Mouse (Mus musculus): ENCODE measurements around the gene Inhbc.
A peak's percentile ranks its signal among the peaks of the same experiment; 100 is the strongest.

Inhbc gene

GRCm38 (mm10) chr10:127369834-127370820 is at the start of gene Inhbc:
Gene Inhbc, minus strand, starts transcription at chr10:127370431.
- no peak for DNase-seq (ENCODE audit: low spot score)

- DNase-seq (ENCODE audit: low spot score) = no peak
Observed at GRCm38 (mm10) chr10:127414141-127414540, 43.9 kb upstream of the Inhbc start.

GRCm38 (mm10) chr10:127413585-127413984 is 43.4 kb upstream of the Inhbc start:
- DNase-seq (ENCODE audit: low spot score) = no peak

GRCm38 (mm10) chr10:127412776-127413175 is 42.5 kb upstream of the Inhbc start:
- no peak for DNase-seq (ENCODE audit: low spot score)

GRCm38 (mm10) chr10:127412101-127412500 is 41.9 kb upstream of the Inhbc start:
- DNase-seq (ENCODE audit: low spot score) = no peak

GRCm38 (mm10) chr10:127407391-127407790 is 37.2 kb upstream of the Inhbc start:
- no peak for DNase-seq (ENCODE audit: low spot score)

- no peak for DNase-seq (ENCODE audit: low spot score)
Observed at GRCm38 (mm10) chr10:127404701-127405100, 34.5 kb upstream of the Inhbc start.

GRCm38 (mm10) chr10:127391774-127392173 is 21.5 kb upstream of the Inhbc start:
- no peak for DNase-seq (ENCODE audit: low spot score)

- DNase-seq (ENCODE audit: low spot score) = no peak
Observed at GRCm38 (mm10) chr10:127381743-127382134, 11.5 kb upstream of the Inhbc start.

GRCm38 (mm10) chr10:127380767-127381742 is 10.8 kb upstream of the Inhbc start:
- DNase-seq (ENCODE audit: low spot score) = peak; percentile 53

- DNase-seq (ENCODE audit: low spot score) = peak; percentile 88
Observed at GRCm38 (mm10) chr10:127380251-127380691, 10.0 kb upstream of the Inhbc start, which contains the start of gene R3hdm2. Gene R3hdm2, plus strand, starts transcription at chr10:127380327.

- DNase-seq (ENCODE audit: low spot score) = no peak
Observed at GRCm38 (mm10) chr10:127379654-127380053, 9.4 kb upstream of the Inhbc start.

- no peak for DNase-seq (ENCODE audit: low spot score)
Observed at GRCm38 (mm10) chr10:127377700-127378099, 7.5 kb upstream of the Inhbc start.

GRCm38 (mm10) chr10:127371023-127371422 is 792 bp upstream of the Inhbc start:
- no peak for DNase-seq (ENCODE audit: low spot score)

- DNase-seq (ENCODE audit: low spot score) = no peak
Observed at GRCm38 (mm10) chr10:127368273-127368672, 2.0 kb downstream of the Inhbc start.

- DNase-seq (ENCODE audit: low spot score) = no peak
Observed at GRCm38 (mm10) chr10:127367116-127367515, 3.1 kb downstream of the Inhbc start.

- no peak for DNase-seq (ENCODE audit: low spot score)
Observed at GRCm38 (mm10) chr10:127360714-127361113, 9.5 kb downstream of the Inhbc start.

GRCm38 (mm10) chr10:127355336-127355735 is 14.9 kb downstream of the Inhbc start:
- no peak for DNase-seq (ENCODE audit: low spot score)

GRCm38 (mm10) chr10:127353909-127354895 is 16.0 kb downstream of the Inhbc start, which contains the start of gene Inhbe:
Gene Inhbe, minus strand, starts transcription at chr10:127354411.
- no peak for DNase-seq (ENCODE audit: low spot score)

- DNase-seq (ENCODE audit: low spot score) = no peak
Observed at GRCm38 (mm10) chr10:127352766-127353165, 17.5 kb downstream of the Inhbc start.

GRCm38 (mm10) chr10:127352187-127352586 is 18.0 kb downstream of the Inhbc start:
- DNase-seq (ENCODE audit: low spot score) = no peak
